12 mouse cellular contexts compared by ENCODE assay signal in the genomic region with DNA sequence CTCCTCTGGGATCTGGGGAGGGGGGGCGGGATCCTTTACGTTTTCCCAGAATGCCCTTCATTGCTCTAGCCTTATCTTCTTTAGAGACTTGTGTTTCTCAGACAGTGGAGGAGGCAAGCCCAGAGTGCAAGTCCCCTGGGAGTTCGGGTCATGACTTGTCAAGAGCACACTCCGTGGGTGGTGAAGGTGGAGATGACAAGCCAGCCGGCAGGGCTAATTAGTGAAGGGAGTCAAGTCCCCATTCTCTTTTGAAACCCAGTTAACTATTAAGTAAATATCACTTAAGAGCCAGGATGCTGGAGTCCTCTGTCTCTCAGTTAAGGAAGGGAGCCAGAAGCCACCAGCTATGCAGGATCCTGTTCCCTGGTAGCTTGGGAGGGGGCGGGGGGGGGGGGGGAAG.
DNase-seq lines count a peak whose midpoint lies in the region; ATAC-seq and TF ChIP-seq lines count a peak whose summit lies in the region.
"Had no signal": no experiment of that assay in that cellular context is flagged by ENCODE, and none has a peak within 500 bp of the region (broad histone marks: within the 10 kb centered on the region; RNA-seq: fewer than 3 reads in every experiment).

No protein-coding gene starts in this region.

- H3K9me3 ChIP-seq in intestine, embryonic 15.5 days = no peaks in the 10 kb centered on the region
- no peaks in the 10 kb centered on the region for H3K9me3 ChIP-seq in intestine, postnatal 0 days (ENCODE audit: control insufficient read depth)
- H3K9me3 ChIP-seq in lung, postnatal 0 days (ENCODE audit: low read length) = no peaks in the 10 kb centered on the region
- no peaks in the 10 kb centered on the region for H3K9me3 ChIP-seq in embryonic facial prominence, embryonic 15.5 days (replicated peaks)
- H3K9me3 ChIP-seq in limb, embryonic 12.5 days = no peaks in the 10 kb centered on the region
- H3K9me3 ChIP-seq: hindbrain, embryonic 10.5 days; liver, embryonic 12.5 days; stomach, embryonic 15.5 days had no signal

- H3K4me2 ChIP-seq in intestine, embryonic 15.5 days (replicated peaks) = no peak overlapping the region
- H3K4me2 ChIP-seq in intestine, postnatal 0 days (replicated peaks; ENCODE audit: low read depth) = no peak overlapping the region
- H3K4me2 ChIP-seq in lung, postnatal 0 days (replicated peaks; ENCODE audit: low read depth, low read length) = no peak overlapping the region
- no peak overlapping the region for H3K4me2 ChIP-seq in embryonic facial prominence, embryonic 15.5 days (replicated peaks)
- H3K4me2 ChIP-seq in limb, embryonic 12.5 days = no peak overlapping the region
- H3K4me2 ChIP-seq: liver, embryonic 12.5 days had no signal

- 0 out of 2 replicates have a peak, but pooled peaks have one; percentile 4 for ATAC-seq in intestine, embryonic 15.5 days
- no peak for ATAC-seq in intestine, postnatal 0 days
- ATAC-seq in lung, postnatal 0 days = peak; percentile 16; the same call in 1 of the 2 replicates
- no peak for ATAC-seq in embryonic facial prominence, embryonic 15.5 days (ENCODE audit: insufficient number of reproducible peaks, low FRiP score, low TSS enrichment, low read depth)
- ATAC-seq in limb, embryonic 12.5 days (ENCODE audit: insufficient number of reproducible peaks, insufficient read depth, low FRiP score, low TSS enrichment, low read depth) = no peak

- TF ChIP-seq EP300 in lung, postnatal 0 days (IDR thresholded peaks at IDR 0.05) = no peak

- no peak overlapping the region for H3K9ac ChIP-seq in intestine, embryonic 15.5 days
- H3K9ac ChIP-seq in intestine, postnatal 0 days (ENCODE audit: low read depth, low read length) = no peak overlapping the region
- no peak overlapping the region for H3K9ac ChIP-seq in lung, postnatal 0 days (replicated peaks; ENCODE audit: low read depth)
- no peak overlapping the region for H3K9ac ChIP-seq in embryonic facial prominence, embryonic 15.5 days
- H3K9ac ChIP-seq in limb, embryonic 12.5 days (replicated peaks) = no peak overlapping the region
- H3K9ac ChIP-seq: liver, embryonic 12.5 days; stomach, embryonic 15.5 days had no signal

- TF ChIP-seq CTCF in intestine, postnatal 0 days (IDR thresholded peaks at IDR 0.05; ENCODE audit: low read depth) = no peak
- TF ChIP-seq CTCF in lung, postnatal 0 days (IDR thresholded peaks at IDR 0.05) = no peak

- H3K4me3 ChIP-seq in intestine, embryonic 15.5 days (replicated peaks) = no peak overlapping the region
- H3K4me3 ChIP-seq in intestine, postnatal 0 days (ENCODE audit: low read depth, low read length) = no peak overlapping the region
- H3K4me3 ChIP-seq in lung, postnatal 0 days (ENCODE audit: low read depth, low read length) = no peak overlapping the region
- H3K4me3 ChIP-seq in embryonic facial prominence, embryonic 15.5 days (replicated peaks) = no peak overlapping the region
- no peak overlapping the region for H3K4me3 ChIP-seq in limb, embryonic 12.5 days (replicated peaks)
- H3K4me3 ChIP-seq: hindbrain, embryonic 10.5 days; liver, embryonic 12.5 days; stomach, embryonic 15.5 days had no signal

- H3K27me3 ChIP-seq in intestine, embryonic 15.5 days (replicated peaks) = no peaks in the 10 kb centered on the region
- H3K27me3 ChIP-seq in intestine, postnatal 0 days (replicated peaks; ENCODE audit: control insufficient read depth, insufficient read depth, low read length) = no peaks in the 10 kb centered on the region
- H3K27me3 ChIP-seq in lung, postnatal 0 days (replicated peaks; ENCODE audit: insufficient read depth, low read length) = no peaks in the 10 kb centered on the region
- H3K27me3 ChIP-seq in embryonic facial prominence, embryonic 15.5 days = no peaks in the 10 kb centered on the region
- H3K27me3 ChIP-seq in limb, embryonic 12.5 days = no peaks in the 10 kb centered on the region
- H3K27me3 ChIP-seq: liver, embryonic 12.5 days; stomach, embryonic 15.5 days had no signal

- 21% methylated on average over 5 of the region's 6 CpGs for WGBS in intestine, embryonic 15.5 days
- 28% methylated on average over 6 of the region's 6 CpGs for WGBS in intestine, postnatal 0 days
- WGBS in lung, postnatal 0 days = 22% methylated on average over 6 of the region's 6 CpGs
- 14% methylated on average over 6 of the region's 6 CpGs for WGBS in embryonic facial prominence, embryonic 15.5 days
- WGBS in limb, embryonic 12.5 days = 29% methylated on average over 6 of the region's 6 CpGs

- H3K36me3 ChIP-seq in intestine, embryonic 15.5 days = no peaks in the 10 kb centered on the region
- no peaks in the 10 kb centered on the region for H3K36me3 ChIP-seq in intestine, postnatal 0 days (ENCODE audit: control insufficient read depth, insufficient read depth)
- H3K36me3 ChIP-seq in lung, postnatal 0 days (ENCODE audit: insufficient read depth, low read length) = no peaks in the 10 kb centered on the region
- no peaks in the 10 kb centered on the region for H3K36me3 ChIP-seq in embryonic facial prominence, embryonic 15.5 days
- H3K36me3 ChIP-seq in limb, embryonic 12.5 days = no peaks in the 10 kb centered on the region
- H3K36me3 ChIP-seq: hindbrain, embryonic 10.5 days; stomach, embryonic 15.5 days had no signal

- H3K27ac ChIP-seq in intestine, embryonic 15.5 days = no peak overlapping the region
- H3K27ac ChIP-seq in intestine, postnatal 0 days (ENCODE audit: low read depth, low read length) = no peak overlapping the region
- peak overlapping the region; percentile 59; the same call in 1 of the 2 replicates for H3K27ac ChIP-seq in lung, postnatal 0 days (ENCODE audit: low read length)
- peak overlapping the region; percentile 61 for H3K27ac ChIP-seq in embryonic facial prominence, embryonic 15.5 days (replicated peaks)
- H3K27ac ChIP-seq in limb, embryonic 12.5 days = peak overlapping the region; percentile 56; the same call in 1 of the 2 replicates
- H3K27ac ChIP-seq: liver, embryonic 12.5 days had no signal

- DNase-seq in lung, postnatal 0 days (ENCODE audit: low spot score) = no peak
- DNase-seq in lung, postnatal 36 days = no peak
- DNase-seq in left cerebral cortex, adult 18-20 months (ENCODE audit: low spot score in 2 of 2) = no peak
- DNase-seq: cerebellum, adult 18-20 months; thymus, postnatal 4 days had no signal

- H3K4me1 ChIP-seq in intestine, embryonic 15.5 days (replicated peaks) = peaks cover 20% of the 10 kb centered on the region
- H3K4me1 ChIP-seq in intestine, postnatal 0 days (replicated peaks; ENCODE audit: control insufficient read depth, insufficient read depth, low read length) = no peaks in the 10 kb centered on the region
- peaks cover 7% of the 10 kb centered on the region; the same call in 1 of the 2 replicates for H3K4me1 ChIP-seq in lung, postnatal 0 days (ENCODE audit: insufficient read depth, low read depth, low read length)
- H3K4me1 ChIP-seq in embryonic facial prominence, embryonic 15.5 days = peaks cover 46% of the 10 kb centered on the region
- peaks cover 49% of the 10 kb centered on the region for H3K4me1 ChIP-seq in limb, embryonic 12.5 days (replicated peaks)

Comparison
In these comparisons a context has a peak if more than half of its experiments do, and no peak if none do; other contexts are left out.
1. ATAC-seq: peak in intestine, embryonic 15.5 days (single experiment) and lung, postnatal 0 days (single experiment); none in intestine, postnatal 0 days (single experiment), embryonic facial prominence, embryonic 15.5 days (single experiment) and limb, embryonic 12.5 days (single experiment).
2. H3K27ac ChIP-seq: peak in lung, postnatal 0 days (single experiment), embryonic facial prominence, embryonic 15.5 days (single experiment) and limb, embryonic 12.5 days (single experiment); none in intestine, embryonic 15.5 days (single experiment) and intestine, postnatal 0 days (single experiment).